Mouse (Mus musculus) hindbrain, embryonic 12.5 days (tissue): ENCODE results near the gene Myo5a. TPM values are rescaled to one million over a fixed set of nuclear protein-coding genes. Genes with fewer than 3 reads are reported as not detected.
"Not testable (repeated sequence)": the region's sequence is repeated elsewhere in the genome, so short reads cannot be mapped to it uniquely, and the experiment has no call there.

ENCODE experiments used
- ATAC-seq: fragments of 200-750 bp; cut with Nextera tagmentation; 2 replicates; pipeline ENCODE4 v1.8.0; 2017; ENCODE audit warnings: moderate TSS enrichment; ENCODE audit not compliant: low FRiP score
- H3K27ac ChIP-seq: fragments of 300-500 bp; sonication (generic); 2 replicates; pipeline ENCODE4 v1.5.1; 2016; ENCODE audit warnings: mild to moderate bottlenecking
- H3K27me3 ChIP-seq: fragments of 300-500 bp; sonication (generic); 2 replicates; pipeline ENCODE4 v1.6.1; 2016; ENCODE audit warnings: mild to moderate bottlenecking
- H3K36me3 ChIP-seq: fragments of 300-500 bp; sonication (generic); 2 replicates; pipeline ENCODE4 v1.6.1; 2016; ENCODE audit warnings: mild to moderate bottlenecking
- H3K4me1 ChIP-seq: fragments of 300-500 bp; sonication (generic); 2 replicates; pipeline ENCODE4 v1.6.1; 2016
- H3K4me2 ChIP-seq: fragments of 300-500 bp; sonication (generic); replicated peaks from 2 replicates; pipeline ENCODE4 v1.6.1; 2016; ENCODE audit warnings: mild to moderate bottlenecking
- H3K4me3 ChIP-seq: fragments of 300-500 bp; sonication (generic); 2 replicates; pipeline ENCODE4 v1.5.1; 2016; ENCODE audit warnings: mild to moderate bottlenecking
- H3K9ac ChIP-seq: fragments of 300-500 bp; sonication (generic); 2 replicates; pipeline ENCODE4 v1.6.1; 2016; ENCODE audit warnings: mild to moderate bottlenecking, moderate library complexity
- H3K9me3 ChIP-seq: fragments of 300-500 bp; sonication (generic); replicated peaks from 2 replicates; pipeline ENCODE4 v1.6.1; 2016; ENCODE audit warnings: mild to moderate bottlenecking
- WGBS: fragments of 180-500 bp; shearing (Covaris S2); methylation state at CpG from one replicate; pipeline ENCODE4 v1.1.7; 2016; 5-methylcytosine and 5-hydroxymethylcytosine counted together
- polyA plus RNA-seq: library from polyadenylated mRNA; unstranded; fragments of >200 nt; fragmentation: Nextera tagmentation; extraction: Ambion mirVana; gene quantifications from 2 replicates; pipeline ENCODE4 v1.2.1, GENCODE M21; 2016

Myo5a gene
- polyA plus RNA-seq, 1 experiment from 2014 or later = 40.9 TPM

DNA sequence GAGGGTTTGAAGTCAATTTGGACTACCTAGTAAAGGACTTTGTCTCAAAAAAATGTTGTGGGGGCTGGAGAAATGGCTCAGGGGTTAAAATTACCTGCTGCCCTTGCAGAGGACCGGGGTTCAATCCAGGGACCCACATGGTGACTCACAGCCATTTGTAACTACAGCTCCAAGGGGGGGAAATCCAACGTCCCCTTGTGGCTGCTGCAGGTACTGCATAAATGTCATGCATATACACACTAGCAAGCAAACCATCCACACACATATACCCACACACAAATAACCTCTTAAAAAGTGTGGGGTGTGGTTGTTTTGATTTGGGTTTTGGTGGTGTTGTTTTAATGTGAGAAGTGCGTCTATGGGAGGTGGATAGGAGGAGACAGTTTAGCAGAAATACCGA lies 173.7 kb downstream of the Myo5a start:
- Histone ChIP-seq H3K4me1 (peaks cover 5% of the 10 kb centered on the region), H3K4me3 (no peak overlapping the region), H3K9me3 (no peaks in the 10 kb centered on the region), H3K4me2 (no peak overlapping the region), H3K27me3 (no peaks in the 10 kb centered on the region), H3K36me3 (no peaks in the 10 kb centered on the region), H3K9ac (no peak overlapping the region), H3K27ac (no peak overlapping the region)
- 80% methylated on average over 4 of the region's 4 CpGs for WGBS
- ATAC-seq = no peak

DNA sequence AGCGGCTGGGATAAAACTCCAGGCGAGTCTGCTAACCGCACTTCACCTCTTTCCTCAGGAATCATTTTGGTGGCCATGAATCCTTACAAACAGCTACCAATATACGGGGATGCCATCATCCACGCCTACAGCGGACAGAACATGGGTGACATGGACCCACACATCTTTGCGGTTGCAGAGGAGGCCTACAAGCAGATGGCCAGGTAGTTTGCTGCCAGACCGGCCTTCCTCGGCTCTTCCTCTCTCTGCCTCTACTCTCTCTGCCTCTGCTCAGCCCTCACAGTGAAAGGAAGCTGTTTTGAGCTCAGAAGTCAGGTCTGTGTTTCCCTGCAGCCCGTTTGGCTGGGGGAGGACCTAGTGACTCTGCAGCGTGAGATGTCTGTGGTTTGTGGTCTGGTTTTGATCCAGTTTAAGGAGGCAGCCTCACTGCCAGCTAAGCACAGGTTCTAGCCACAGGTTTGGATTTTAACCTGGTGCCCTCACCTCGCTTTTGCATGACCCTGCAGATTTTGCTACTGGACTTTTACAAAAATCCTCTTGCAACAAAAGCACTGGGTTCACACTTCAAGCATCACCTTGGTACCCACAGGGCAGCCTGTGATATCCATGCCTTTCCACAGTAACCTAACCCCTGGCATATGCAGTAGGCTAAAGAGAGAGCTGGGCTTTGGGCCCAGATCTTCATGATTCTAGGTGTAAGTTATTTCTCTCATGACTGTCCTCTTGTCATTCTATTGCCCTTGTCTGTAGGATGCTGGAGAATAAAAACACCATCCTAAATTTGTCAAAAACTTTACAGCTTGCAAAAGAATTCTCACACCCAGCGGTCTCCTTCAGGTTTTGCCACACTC lies 175.5 kb downstream of the Myo5a start:
- Histone ChIP-seq H3K9me3 (no peaks in the 10 kb centered on the region), H3K27me3 (no peaks in the 10 kb centered on the region), H3K9ac (no peak overlapping the region), H3K4me1 (peaks cover 5% of the 10 kb centered on the region), H3K4me3 (no peak overlapping the region), H3K4me2 (no peak overlapping the region), H3K27ac (no peak overlapping the region), H3K36me3 (no peaks in the 10 kb centered on the region)
- ATAC-seq = no peak
- WGBS = 88% methylated on average over 13 of the region's 13 CpGs

GRCm38 (mm10) chr9:75247870-75248269 lies 177.1 kb downstream of the Myo5a start:
- no peak overlapping the region for H3K27ac ChIP-seq
- ATAC-seq = no peak
- no peak overlapping the region for H3K9ac ChIP-seq
- no peaks in the 10 kb centered on the region for H3K27me3 ChIP-seq
- H3K36me3 ChIP-seq = no peaks in the 10 kb centered on the region
- 90% methylated on average over 6 of the region's 6 CpGs for WGBS
- H3K4me3 ChIP-seq = no peak overlapping the region
- no peaks in the 10 kb centered on the region for H3K9me3 ChIP-seq
- peaks cover 5% of the 10 kb centered on the region for H3K4me1 ChIP-seq
- no peak overlapping the region for H3K4me2 ChIP-seq

GRCm38 (mm10) chr9:75248359-75248758 lies 177.5 kb downstream of the Myo5a start:
- no peak for ATAC-seq
- H3K9ac ChIP-seq = no peak overlapping the region
- WGBS = 86% methylated on average over 1 of the region's 1 CpGs
- H3K36me3 ChIP-seq = no peaks in the 10 kb centered on the region
- no peak overlapping the region for H3K4me2 ChIP-seq
- no peaks in the 10 kb centered on the region for H3K9me3 ChIP-seq
- no peak overlapping the region for H3K4me3 ChIP-seq
- H3K27me3 ChIP-seq = no peaks in the 10 kb centered on the region
- no peak overlapping the region for H3K27ac ChIP-seq
- H3K4me1 ChIP-seq = peaks cover 5% of the 10 kb centered on the region

- no peaks in the 10 kb centered on the region for H3K9me3 ChIP-seq
- no peak overlapping the region for H3K9ac ChIP-seq
- H3K4me3 ChIP-seq = no peak overlapping the region
- no peak overlapping the region for H3K4me2 ChIP-seq
- peaks cover 5% of the 10 kb centered on the region for H3K4me1 ChIP-seq
- no peaks in the 10 kb centered on the region for H3K27me3 ChIP-seq
- ATAC-seq = no peak
- H3K36me3 ChIP-seq = no peaks in the 10 kb centered on the region
- no peak overlapping the region for H3K27ac ChIP-seq
Measured at GRCm38 (mm10) chr9:75248874-75249273, 178.1 kb downstream of the Myo5a start.

- not testable (repeated sequence) for ATAC-seq, H3K4me3 ChIP-seq, H3K9me3 ChIP-seq, H3K4me2 ChIP-seq, H3K9ac ChIP-seq, H3K36me3 ChIP-seq, H3K27me3 ChIP-seq, H3K27ac ChIP-seq
- H3K4me1 ChIP-seq = peaks cover 18% of the 10 kb centered on the region
- 73% methylated on average over 6 of the region's 6 CpGs for WGBS
Measured at GRCm38 (mm10) chr9:75253158-75253557, 182.3 kb downstream of the Myo5a start.

- H3K9me3 ChIP-seq = no peaks in the 10 kb centered on the region
- no peaks in the 10 kb centered on the region for H3K36me3 ChIP-seq
- no peaks in the 10 kb centered on the region for H3K27me3 ChIP-seq
- no peak overlapping the region for H3K9ac ChIP-seq
- H3K27ac ChIP-seq = peak overlapping the region; percentile 85
- ATAC-seq = no peak
- H3K4me2 ChIP-seq = no peak overlapping the region; the same call in 1 of the 2 replicates
- peaks cover 18% of the 10 kb centered on the region for H3K4me1 ChIP-seq
- 47% methylated on average over 3 of the region's 3 CpGs for WGBS
- no peak overlapping the region for H3K4me3 ChIP-seq
Measured at GRCm38 (mm10) chr9:75253766-75254165, 183.0 kb downstream of the Myo5a start.

GRCm38 (mm10) chr9:75254196-75254955 lies 183.6 kb downstream of the Myo5a start:
- Histone ChIP-seq H3K9ac (no peak overlapping the region), H3K36me3 (no peaks in the 10 kb centered on the region), H3K4me1 (peaks cover 18% of the 10 kb centered on the region), H3K4me3 (no peak overlapping the region), H3K27ac (peak overlapping the region; percentile 85), H3K4me2 (no peak overlapping the region; the same call in 1 of the 2 replicates), H3K27me3 (no peaks in the 10 kb centered on the region), H3K9me3 (no peaks in the 10 kb centered on the region)
- WGBS = 61% methylated on average over 13 of the region's 13 CpGs
- peak; percentile 94 for ATAC-seq

DNA sequence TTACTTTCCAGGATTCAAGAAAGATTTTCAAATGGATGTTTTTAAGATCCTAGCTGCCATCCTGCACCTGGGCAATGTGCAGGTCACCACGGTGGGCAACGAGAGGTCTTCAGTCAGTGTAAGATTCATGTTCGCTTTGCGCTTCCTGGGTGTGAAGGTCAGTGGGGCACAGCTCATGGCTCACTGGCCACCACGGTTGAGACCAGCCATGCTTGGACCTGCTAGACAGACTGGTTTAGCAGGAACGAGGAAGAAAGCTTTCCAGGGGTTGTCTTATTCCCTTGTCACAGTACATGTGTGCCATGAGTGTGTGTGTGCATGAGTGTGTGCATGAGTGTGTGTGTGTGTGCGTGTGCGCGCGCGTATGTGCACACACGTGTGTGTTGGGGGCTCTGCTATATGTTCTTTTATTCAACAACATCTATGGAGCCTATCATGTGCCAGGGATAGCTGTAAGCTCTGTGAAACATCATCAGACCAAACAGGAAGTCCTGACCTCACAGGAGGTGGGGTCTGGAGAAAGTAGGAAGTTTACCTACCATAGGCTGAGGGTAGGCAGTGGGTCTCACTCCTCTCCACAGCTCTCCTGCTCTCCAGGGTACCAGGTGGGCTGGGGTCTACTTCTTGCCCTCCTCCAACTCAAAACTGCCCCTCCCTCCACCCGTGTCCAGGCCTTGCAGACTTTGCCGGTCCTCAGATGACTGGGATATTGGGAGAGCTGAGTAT lies 185.2 kb downstream of the Myo5a start:
- no peak overlapping the region for H3K9ac ChIP-seq
- H3K4me3 ChIP-seq = no peak overlapping the region
- peaks cover 22% of the 10 kb centered on the region for H3K4me1 ChIP-seq
- WGBS = 89% methylated on average over 14 of the region's 14 CpGs
- H3K4me2 ChIP-seq = no peak overlapping the region
- H3K27ac ChIP-seq = 0 out of 2 replicates have a peak overlapping the region, but pooled peaks have one; percentile 12
- 0 out of 2 replicates have a peak, but pooled peaks cover 3% of the 10 kb centered on the region for H3K9me3 ChIP-seq
- no peak for ATAC-seq
- no peaks in the 10 kb centered on the region for H3K36me3 ChIP-seq
- H3K27me3 ChIP-seq = no peaks in the 10 kb centered on the region

GRCm38 (mm10) chr9:75258792-75259191 lies 188.0 kb downstream of the Myo5a start:
- H3K27ac ChIP-seq = no peak overlapping the region
- H3K4me3 ChIP-seq = no peak overlapping the region
- no peaks in the 10 kb centered on the region; the same call in 1 of the 2 replicates for H3K27me3 ChIP-seq
- H3K9ac ChIP-seq = no peak overlapping the region
- H3K4me2 ChIP-seq = no peak overlapping the region
- H3K36me3 ChIP-seq = no peaks in the 10 kb centered on the region
- H3K9me3 ChIP-seq = 0 out of 2 replicates have a peak, but pooled peaks cover 3% of the 10 kb centered on the region
- ATAC-seq = no peak
- WGBS = 61% methylated on average over 4 of the region's 4 CpGs
- peaks cover 35% of the 10 kb centered on the region for H3K4me1 ChIP-seq

DNA sequence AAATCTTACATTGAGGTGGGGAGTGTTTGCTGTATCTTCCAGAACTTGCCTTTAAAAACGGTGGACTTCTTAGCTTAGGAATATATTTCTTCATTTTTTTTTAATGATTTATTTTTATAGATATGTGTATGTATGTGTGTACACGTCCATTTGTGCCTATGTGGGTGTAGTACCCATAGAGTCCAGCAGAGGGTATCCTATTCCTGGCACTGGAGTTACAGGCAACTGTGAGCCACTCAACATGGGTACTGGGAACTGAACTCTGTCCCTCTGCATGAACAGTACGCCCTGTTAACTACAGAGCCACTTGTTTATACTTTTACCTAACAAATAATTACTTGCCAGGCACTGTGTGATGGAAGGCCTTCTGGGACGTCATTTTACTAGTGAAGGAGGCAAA lies 188.8 kb downstream of the Myo5a start:
- WGBS = 91% methylated on average over 4 of the region's 4 CpGs

GRCm38 (mm10) chr9:75261332-75261872 lies 190.6 kb downstream of the Myo5a start:
- peak; percentile 91 for ATAC-seq
- Histone ChIP-seq H3K4me3 (no peak overlapping the region), H3K4me2 (peak overlapping the region; percentile 3), H3K9me3 (0 out of 2 replicates have a peak, but pooled peaks cover 3% of the 10 kb centered on the region), H3K4me1 (peaks cover 22% of the 10 kb centered on the region), H3K36me3 (no peaks in the 10 kb centered on the region), H3K27ac (peak overlapping the region; percentile 85), H3K27me3 (no peaks in the 10 kb centered on the region; the same call in 1 of the 2 replicates), H3K9ac (no peak overlapping the region)
- 4% methylated on average over 8 of the region's 8 CpGs for WGBS

More for the DNA sequence above, 188.8 kb downstream of the Myo5a start:
- no peak for ATAC-seq
- Histone ChIP-seq H3K27me3 (no peaks in the 10 kb centered on the region; the same call in 1 of the 2 replicates), H3K36me3 (no peaks in the 10 kb centered on the region), H3K9ac (no peak overlapping the region), H3K27ac (no peak overlapping the region), H3K4me1 (peaks cover 27% of the 10 kb centered on the region), H3K9me3 (0 out of 2 replicates have a peak, but pooled peaks cover 3% of the 10 kb centered on the region), H3K4me2 (no peak overlapping the region), H3K4me3 (no peak overlapping the region)
